Mouse (Mus musculus) heart, adult 2 months (tissue): ENCODE data around the gene Cd164l2.

Experiments used
- CTCF ChIP-seq: fragments of 200-600 bp; IDR thresholded peaks from 2 replicates; pipeline ENCODE4 v1.8.1; 2022; ENCODE audit warnings: antibody characterized with exemption, mild to moderate bottlenecking, moderate library complexity
- POLR2A ChIP-seq: fragments of 200-500 bp; IDR thresholded peaks from 2 replicates; pipeline ENCODE4 v1.6.1; 2011; ENCODE audit warnings: mild to moderate bottlenecking, low read depth, low read length, control low read depth; ENCODE audit not compliant: insufficient read depth

- TF ChIP-seq POLR2A (no peak), CTCF (no peak)
Observed at GRCm38 (mm10) chr4:133242710-133243109, 30.8 kb downstream of the Cd164l2 start.
